Mouse (Mus musculus) cortical plate, adult 2 months (tissue): ENCODE data around the gene Lasp1.

Source experiments
- CTCF ChIP-seq: fragments of 200-500 bp; IDR thresholded peaks from 2 replicates; pipeline ENCODE4 v1.5.1; 2011; ENCODE audit warnings: mild to moderate bottlenecking, control low read depth, low read length; ENCODE audit not compliant: insufficient read depth; ENCODE audit errors: extremely low read depth
- POLR2A ChIP-seq: fragments of 200-500 bp; IDR thresholded peaks from 2 replicates; pipeline ENCODE4 v1.6.1; 2011; ENCODE audit warnings: mild to moderate bottlenecking, low read length, control low read depth; ENCODE audit not compliant: insufficient read depth; ENCODE audit errors: extremely low read depth

GRCm38 (mm10) chr11:97818571-97818970 lies 19.8 kb downstream of the Lasp1 start:
- TF ChIP-seq CTCF = no peak
- no peak for TF ChIP-seq POLR2A
